Mouse (Mus musculus) kidney, postnatal 4 days (tissue): ENCODE data around the gene Pdzd8.

Source experiments
- DNase-seq, 2 experiments: peaks; one replicate each; pipeline ENCODE4 v3.0.0; 2021; ENCODE audit warnings: mixed read lengths in 2 of 2

Gene Pdzd8

DNA sequence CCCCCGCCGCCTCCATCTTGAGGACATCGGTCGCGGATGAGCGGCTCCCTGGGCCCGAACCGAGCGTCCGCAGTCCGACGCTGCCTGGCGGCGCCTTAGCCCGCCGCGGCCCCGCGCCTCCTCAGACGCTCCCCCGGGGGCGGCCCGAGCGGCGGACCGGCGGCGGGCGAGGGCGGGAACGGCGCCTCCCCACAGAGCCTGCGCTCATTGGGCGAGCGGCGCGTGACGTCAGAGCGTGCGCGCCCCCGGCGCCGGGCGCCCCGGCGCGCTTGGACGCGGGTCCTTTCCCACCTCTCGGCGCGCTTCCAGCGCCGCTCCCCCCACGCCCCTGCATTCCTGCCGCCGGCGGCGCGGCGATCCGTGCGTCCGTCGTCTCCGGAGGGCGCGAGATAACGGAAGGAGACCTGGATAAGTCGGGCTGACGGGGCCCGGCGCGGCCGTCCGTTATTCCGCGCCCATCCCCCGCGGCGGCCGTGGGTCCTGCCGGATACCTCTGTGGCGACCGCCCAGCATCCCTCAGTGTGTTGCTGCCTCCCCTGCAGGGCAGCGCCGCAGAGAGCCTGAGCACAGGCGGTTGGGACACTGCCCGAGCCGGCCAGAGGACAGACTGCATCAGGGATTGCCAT is at the start of gene Pdzd8:
TSS of gene Pdzd8 (minus strand) at position 123 of the 626 bp plus-strand sequence.
- DNase-seq: peak; percentile 91 to 95

DNA sequence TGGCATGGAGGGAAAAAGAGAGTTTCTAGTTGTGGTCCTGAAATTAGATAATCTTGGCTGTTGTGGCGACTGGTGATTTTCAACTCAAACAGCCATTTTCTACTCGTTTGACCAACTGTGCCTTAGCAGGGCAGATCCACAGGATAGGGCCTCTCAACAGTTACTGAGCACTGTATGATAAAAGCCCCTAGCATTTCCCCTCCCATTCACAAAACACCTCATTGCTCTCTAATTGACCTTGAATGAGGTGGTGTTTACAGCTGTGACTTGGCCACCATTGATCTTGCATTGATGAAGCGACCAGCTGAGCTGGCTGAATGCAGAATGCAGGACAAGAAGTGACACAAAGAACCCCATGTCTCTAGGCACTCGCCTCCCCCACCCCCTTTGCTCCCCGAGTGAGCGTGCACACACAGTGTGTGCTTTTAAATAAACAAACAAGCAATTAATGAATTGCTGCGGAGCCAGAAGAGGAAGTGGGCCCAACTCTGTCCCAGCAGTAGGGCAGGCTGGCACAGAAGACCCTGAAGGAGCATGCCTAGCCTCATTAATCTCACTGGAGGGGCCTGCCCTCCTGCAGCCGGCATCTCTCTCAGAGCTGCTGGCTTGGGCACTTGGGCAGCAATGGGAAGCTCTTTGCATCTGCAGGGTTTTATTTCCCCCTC is 48.3 kb upstream of the Pdzd8 start:
- DNase-seq: no peak

GRCm38 (mm10) chr19:59388847-59389606 is 43.4 kb upstream of the Pdzd8 start:
- peak; percentile 76 to 86 for DNase-seq

DNA sequence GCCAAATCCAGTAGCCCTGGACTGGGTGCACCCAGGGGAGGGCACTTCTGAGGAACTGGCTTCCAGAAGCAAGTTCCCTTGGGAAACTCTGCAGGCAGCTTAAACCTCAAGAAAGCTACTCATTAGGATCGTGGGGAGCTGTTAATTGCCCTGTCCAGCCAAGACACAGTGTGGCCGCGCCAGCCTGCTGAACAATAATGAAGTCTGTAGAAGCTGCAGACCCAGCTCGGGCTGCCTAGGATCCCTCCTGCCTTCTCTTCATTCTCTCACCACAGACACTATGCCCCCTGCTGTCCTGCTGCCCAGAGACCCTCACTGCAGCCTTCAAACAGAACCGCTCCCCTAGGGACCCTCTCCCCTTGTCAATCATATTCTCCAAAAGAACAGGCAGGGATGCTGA is 42.8 kb upstream of the Pdzd8 start:
- DNase-seq: peak in 1 of 2 experiments; percentile 14

GRCm38 (mm10) chr19:59387178-59387577 is 41.6 kb upstream of the Pdzd8 start:
- peak; percentile 67 to 69 for DNase-seq

- no peak for DNase-seq
These were observed 39.3 kb upstream of the Pdzd8 start for GRCm38 (mm10) chr19:59384582-59385495.

DNA sequence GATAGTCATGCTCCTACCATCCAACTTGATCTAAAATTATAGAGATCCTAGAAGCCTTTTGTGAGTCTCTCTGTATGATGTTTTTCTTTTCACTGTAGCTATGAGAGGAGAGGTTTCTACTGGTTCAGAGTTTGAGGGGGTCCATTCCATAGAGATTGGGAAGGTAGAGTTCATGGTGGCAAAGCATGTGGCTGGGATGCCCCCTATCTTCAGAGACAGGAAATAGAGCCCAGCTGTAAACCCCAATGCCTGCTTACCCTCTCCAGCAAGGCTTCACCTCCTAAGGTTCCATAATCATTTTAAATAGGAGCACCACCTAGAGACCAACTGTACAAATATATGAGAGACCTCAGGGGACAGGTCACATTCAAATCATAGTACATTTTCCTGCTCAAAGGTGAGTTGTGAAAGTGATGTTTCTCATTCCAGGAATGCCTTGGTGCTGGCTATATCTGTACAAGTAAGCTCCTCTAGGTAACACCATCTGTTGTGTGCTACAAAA is 36.9 kb upstream of the Pdzd8 start:
- no peak for DNase-seq

DNA sequence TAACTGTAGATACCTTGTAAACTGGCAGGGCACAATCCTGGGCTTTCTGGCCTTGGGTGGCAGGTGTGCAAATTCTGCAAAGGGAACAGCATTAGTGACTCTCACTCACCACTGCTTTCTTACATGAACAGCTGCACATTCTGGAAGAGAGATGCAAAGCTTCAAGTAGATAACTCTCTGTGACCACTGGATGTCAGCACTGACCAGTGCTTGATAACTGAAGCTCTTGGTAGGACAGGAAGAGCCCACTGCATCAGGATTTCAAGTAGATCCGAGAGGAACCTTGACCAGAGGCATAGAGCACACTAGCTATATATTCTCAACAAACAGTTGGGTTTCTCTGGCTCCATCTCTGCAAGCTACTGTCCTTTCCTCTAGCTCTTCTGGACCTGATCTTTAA is 34.4 kb upstream of the Pdzd8 start:
- no peak for DNase-seq

DNA sequence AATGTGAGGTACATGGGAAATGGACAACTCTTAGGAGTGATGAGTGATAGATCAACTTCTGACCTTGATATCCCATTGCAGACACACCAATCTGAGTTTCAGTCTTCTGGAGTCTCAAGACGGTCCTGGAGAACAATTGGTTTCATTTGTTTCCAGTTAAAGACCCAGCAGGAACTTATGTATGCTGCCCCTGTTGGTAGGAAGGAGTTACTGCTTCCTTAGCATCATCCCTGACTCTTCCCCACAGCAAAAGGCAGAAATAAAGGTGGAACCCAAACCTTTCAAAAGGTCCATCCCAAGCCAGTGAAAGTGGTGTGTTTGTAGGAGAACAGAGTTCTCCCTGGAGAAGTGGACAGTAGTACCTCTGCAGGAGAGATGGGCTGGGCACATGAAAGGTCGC is 30.9 kb upstream of the Pdzd8 start:
- no peak for DNase-seq

DNA sequence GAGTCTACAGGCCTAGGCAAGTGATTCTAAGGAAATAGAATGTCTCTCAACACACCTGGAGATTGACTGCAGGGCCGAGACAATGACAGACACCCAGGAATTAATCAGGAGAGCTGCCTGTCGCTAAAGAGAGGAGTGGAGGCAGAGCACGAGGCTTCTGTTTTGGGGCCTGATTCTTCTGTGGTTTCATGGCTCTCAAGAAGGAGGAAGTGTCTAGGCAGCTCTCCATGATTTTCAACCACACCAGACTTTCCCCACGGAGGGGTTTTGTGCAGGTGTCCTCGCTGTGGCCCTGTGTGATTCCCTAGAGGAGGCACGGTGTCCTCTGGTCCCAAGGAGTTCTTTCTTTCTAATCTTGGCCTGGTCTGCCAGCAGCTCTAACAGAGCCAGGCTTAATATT is 29.4 kb upstream of the Pdzd8 start:
- no peak for DNase-seq

GRCm38 (mm10) chr19:59372928-59373327 is 27.3 kb upstream of the Pdzd8 start:
- DNase-seq: no peak

- DNase-seq: no peak
These were observed 25.4 kb upstream of the Pdzd8 start for GRCm38 (mm10) chr19:59371016-59371415.

- no peak for DNase-seq
These were observed 22.3 kb upstream of the Pdzd8 start for GRCm38 (mm10) chr19:59367892-59368291.

- no peak for DNase-seq
These were observed 21.1 kb upstream of the Pdzd8 start for GRCm38 (mm10) chr19:59366724-59367123.

- no peak for DNase-seq
These were observed 18.1 kb upstream of the Pdzd8 start for GRCm38 (mm10) chr19:59363666-59364065.

DNA sequence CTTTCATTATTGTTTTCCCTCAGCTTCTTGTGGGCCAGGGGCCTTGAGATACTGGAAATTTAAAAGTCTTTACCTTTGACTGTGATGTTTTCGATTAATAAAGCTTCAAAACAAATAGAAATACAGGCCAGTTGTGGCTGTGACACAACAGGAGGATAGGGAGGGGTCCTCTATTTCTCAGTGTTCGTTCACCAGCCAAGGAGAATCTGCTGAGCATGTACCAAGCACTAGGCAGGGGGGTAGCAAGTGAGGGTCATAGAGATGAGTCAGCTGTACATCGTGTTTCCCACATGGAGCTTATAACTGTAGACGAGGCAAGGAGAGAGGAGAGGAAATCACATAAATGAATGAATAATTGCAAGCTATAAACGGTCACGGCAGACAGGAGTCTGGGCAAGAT is 17.1 kb upstream of the Pdzd8 start:
- DNase-seq: no peak

GRCm38 (mm10) chr19:59360486-59360896 is 14.9 kb upstream of the Pdzd8 start:
- no peak for DNase-seq

DNA sequence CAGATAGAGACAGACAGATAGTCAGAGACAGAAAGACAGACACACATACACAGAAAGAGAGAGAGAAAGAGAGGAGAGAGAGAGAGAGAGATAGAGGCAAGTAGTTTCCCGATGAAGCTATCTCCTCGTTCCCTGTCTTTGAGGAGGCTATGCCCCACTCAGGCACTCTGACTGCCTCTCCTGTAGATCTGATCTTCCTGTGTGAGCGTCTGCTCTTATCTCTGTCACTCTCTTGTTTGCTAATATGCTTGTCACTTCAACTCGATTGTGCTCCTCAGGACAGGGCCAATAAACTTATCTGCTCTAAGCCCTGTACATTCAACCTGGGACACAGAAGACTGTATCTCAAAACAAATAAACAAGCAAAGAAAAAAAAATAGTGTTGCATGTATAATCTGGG is 13.6 kb upstream of the Pdzd8 start:
- no peak for DNase-seq

DNA sequence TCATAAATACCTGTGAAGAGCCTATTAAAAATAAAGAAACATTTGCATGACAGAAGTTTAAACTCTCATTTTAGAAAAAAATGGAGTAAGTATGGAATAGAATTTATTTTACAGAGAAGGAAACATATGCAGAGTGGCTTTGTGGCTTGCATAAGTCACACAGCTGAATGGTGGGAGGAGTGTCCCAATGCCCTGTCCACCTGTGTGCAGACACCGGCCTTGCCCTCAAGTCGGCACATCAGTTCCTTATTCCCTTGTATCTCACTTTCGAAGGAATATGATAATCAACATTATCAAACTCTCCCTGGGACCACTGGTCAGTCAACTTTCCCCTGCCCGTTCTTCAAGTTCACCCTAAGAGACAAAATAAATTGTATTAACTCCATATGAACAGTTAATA is 12.3 kb upstream of the Pdzd8 start:
- no peak for DNase-seq

- no peak for DNase-seq
These were observed 11.4 kb upstream of the Pdzd8 start for GRCm38 (mm10) chr19:59356843-59357595.

DNA sequence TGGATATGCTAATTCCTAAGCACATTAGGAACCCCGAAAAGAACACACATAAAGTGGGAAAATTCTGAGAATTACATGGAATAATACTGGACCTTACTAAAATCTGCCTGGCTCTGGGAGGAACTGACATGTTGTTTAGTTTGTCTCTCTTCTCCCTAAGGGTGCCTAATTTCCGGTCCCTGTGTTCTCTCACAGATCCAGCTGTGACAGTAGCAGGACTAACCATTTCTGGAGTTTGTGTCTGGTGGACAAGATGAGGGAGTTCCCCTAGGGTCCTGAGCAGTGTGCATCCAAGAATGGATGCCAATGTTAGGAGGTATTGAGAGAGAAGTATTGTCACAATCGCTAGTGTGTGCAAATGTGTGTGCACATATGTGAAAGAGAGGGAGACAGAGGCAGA is 10.8 kb upstream of the Pdzd8 start:
- DNase-seq: no peak

GRCm38 (mm10) chr19:59354906-59355305 is 9.3 kb upstream of the Pdzd8 start:
- DNase-seq: no peak
